Mouse (Mus musculus): ENCODE measurements at regions not wholly inside any gene's neighbourhood (a gene's known extent, or its start where the extent isn't known, plus 50 kb on each side); places are given as distances from the start of the nearest gene placed in this dataset.

GRCm38 (mm10) chr9:51670531-51670930 is 94.6 kb upstream of the Arhgap20 start:
- H3K36me3 ChIP-seq, result no peaks in the 10 kb centered on the region
- no peak for ATAC-seq (ENCODE audit: insufficient number of reproducible peaks, low FRiP score, low TSS enrichment, low read depth)
- no peaks in the 10 kb centered on the region for H3K4me1 ChIP-seq
- H3K27ac ChIP-seq, result no peak overlapping the region
- no peak overlapping the region for H3K9ac ChIP-seq
- H3K4me3 ChIP-seq, result no peak overlapping the region
- H3K4me2 ChIP-seq, result no peak overlapping the region
- H3K9me3 ChIP-seq, result no peaks in the 10 kb centered on the region
- 66% methylated on average over 2 of the region's 2 CpGs for WGBS
- no peaks in the 10 kb centered on the region for H3K27me3 ChIP-seq

GRCm38 (mm10) chr9:51686536-51686935 is 78.6 kb upstream of the Arhgap20 start:
- no peak overlapping the region for H3K9ac ChIP-seq
- no peaks in the 10 kb centered on the region for H3K9me3 ChIP-seq
- no peaks in the 10 kb centered on the region for H3K4me1 ChIP-seq
- no peak for ATAC-seq (ENCODE audit: insufficient number of reproducible peaks, low FRiP score, low TSS enrichment, low read depth)
- H3K4me2 ChIP-seq, result no peak overlapping the region
- WGBS, result 60% methylated on average over 1 of the region's 1 CpGs
- no peak overlapping the region for H3K4me3 ChIP-seq
- H3K27ac ChIP-seq, result no peak overlapping the region
- no peaks in the 10 kb centered on the region for H3K36me3 ChIP-seq
- H3K27me3 ChIP-seq, result no peaks in the 10 kb centered on the region

- H3K36me3 ChIP-seq, result no peaks in the 10 kb centered on the region
- H3K9me3 ChIP-seq, result no peaks in the 10 kb centered on the region
- 78% methylated on average over 3 of the region's 3 CpGs for WGBS
- ATAC-seq (ENCODE audit: insufficient number of reproducible peaks, low FRiP score, low TSS enrichment, low read depth), result no peak
- 0 out of 2 replicates have a peak, but pooled peaks cover 2% of the 10 kb centered on the region for H3K4me1 ChIP-seq
- H3K4me2 ChIP-seq, result no peak overlapping the region
- no peak overlapping the region for H3K27ac ChIP-seq
- no peak overlapping the region for H3K9ac ChIP-seq
- no peak overlapping the region for H3K4me3 ChIP-seq
- no peaks in the 10 kb centered on the region for H3K27me3 ChIP-seq
Measured at GRCm38 (mm10) chr9:51714326-51714725, 50.8 kb upstream of the Arhgap20 start.
